Mouse (Mus musculus) intestine, embryonic 14.5 days (tissue): Measurements from ENCODE around the gene Mepce. TPM values are rescaled to one million over a fixed set of nuclear protein-coding genes. Genes with fewer than 3 reads are reported as not detected.
A peak's percentile ranks its signal among the peaks of the same experiment; 100 is the strongest.

Experiments used
- ATAC-seq: fragments of 200-750 bp; cut with Nextera tagmentation; replicated peaks from 2 replicates; pipeline ENCODE4 v1.8.0; 2017; ENCODE audit warnings: low read depth, moderate number of reproducible peaks, moderate TSS enrichment, moderate library complexity; ENCODE audit not compliant: low FRiP score, low TSS enrichment
- DNase-seq: peaks from one replicate; pipeline ENCODE4 v3.0.0-alpha.2; 2018; ENCODE audit warnings: low spot score
- H3K27ac ChIP-seq: fragments of 300-500 bp; sonication (generic); 2 replicates; pipeline ENCODE4 v1.5.1; 2014; ENCODE audit warnings: low read depth, mild to moderate bottlenecking, control low read depth
- H3K27me3 ChIP-seq: fragments of 300-500 bp; sonication (generic); replicated peaks from 2 replicates; pipeline ENCODE4 v1.6.1; 2014; ENCODE audit warnings: low read length, control low read depth; ENCODE audit not compliant: control insufficient read depth, insufficient read depth
- H3K36me3 ChIP-seq: fragments of 300-500 bp; sonication (generic); 2 replicates; pipeline ENCODE4 v1.6.1; 2014; ENCODE audit warnings: low read length, control low read depth; ENCODE audit not compliant: control insufficient read depth, insufficient read depth
- H3K4me1 ChIP-seq: fragments of 300-500 bp; sonication (generic); replicated peaks from 2 replicates; pipeline ENCODE4 v1.6.1; 2014; ENCODE audit warnings: low read length, control low read depth, mixed read lengths; ENCODE audit not compliant: control insufficient read depth, insufficient read depth
- H3K4me2 ChIP-seq: fragments of 300-500 bp; sonication (generic); 2 replicates; pipeline ENCODE4 v1.6.1; 2014; ENCODE audit warnings: low read length
- H3K4me3 ChIP-seq: fragments of 300-500 bp; sonication (generic); 2 replicates; pipeline ENCODE4 v1.5.1; 2014; ENCODE audit warnings: low read depth, low read length, control low read depth, mixed read lengths
- H3K9ac ChIP-seq: fragments of 300-500 bp; sonication (generic); 2 replicates; pipeline ENCODE4 v1.6.1; 2014; ENCODE audit warnings: mild to moderate bottlenecking, low read length
- H3K9me3 ChIP-seq: fragments of 300-500 bp; sonication (generic); 2 replicates; pipeline ENCODE4 v1.6.1; 2016; ENCODE audit warnings: low read length, control low read depth; ENCODE audit not compliant: control insufficient read depth
- WGBS: fragments of 180-500 bp; shearing (Covaris S2); extraction: QIAGEN DNeasy Blood & Tissue Kit; methylation state at CpG from one replicate; pipeline ENCODE4 v1.1.7; 2014; 5-methylcytosine and 5-hydroxymethylcytosine counted together
- polyA plus RNA-seq: library from polyadenylated mRNA; unstranded; fragments of >200 nt; fragmentation: Nextera tagmentation; extraction: Ambion mirVana; gene quantifications from 2 replicates; pipeline ENCODE4 v1.2.1, GENCODE M21; 2014

The Mepce gene
- polyA plus RNA-seq, 1 experiment from 2014 or later, result 12.1 TPM

GRCm38 (mm10) chr5:137783901-137784540, 3.4 kb downstream of the Mepce start:
- ATAC-seq (no peak), DNase-seq (no peak)
- Histone ChIP-seq H3K4me2 (peak overlapping the region; percentile 88), H3K4me1 (peaks cover 47% of the 10 kb centered on the region), H3K4me3 (peak overlapping the region; percentile 71), H3K27me3 (no peaks in the 10 kb centered on the region), H3K9me3 (no peaks in the 10 kb centered on the region), H3K9ac (peak overlapping the region; percentile 92; the same call in 1 of the 2 replicates), H3K36me3 (peaks cover 45% of the 10 kb centered on the region), H3K27ac (no peak overlapping the region)
- WGBS, result 64% methylated on average over 9 of the region's 9 CpGs

- Histone ChIP-seq H3K27me3 (no peaks in the 10 kb centered on the region), H3K9me3 (no peaks in the 10 kb centered on the region), H3K4me1 (peaks cover 44% of the 10 kb centered on the region), H3K9ac (peak overlapping the region; percentile 8; the same call in 1 of the 2 replicates), H3K36me3 (peaks cover 45% of the 10 kb centered on the region), H3K4me2 (peak overlapping the region; percentile 88), H3K4me3 (peak overlapping the region; percentile 71; the same call in 1 of the 2 replicates), H3K27ac (no peak overlapping the region)
- DNase-seq, result no peak
- WGBS, result 83% methylated on average over 13 of the region's 13 CpGs
- ATAC-seq, result no peak
Observed at GRCm38 (mm10) chr5:137782776-137783522, 4.5 kb downstream of the Mepce start.

GRCm38 (mm10) chr5:137781661-137782060, 5.8 kb downstream of the Mepce start:
- no peak overlapping the region for H3K9ac ChIP-seq
- H3K9me3 ChIP-seq, result no peaks in the 10 kb centered on the region
- no peak overlapping the region for H3K4me2 ChIP-seq
- DNase-seq (no peak), ATAC-seq (no peak)
- H3K36me3 ChIP-seq, result peaks cover 45% of the 10 kb centered on the region
- 88% methylated on average over 7 of the region's 7 CpGs for WGBS
- H3K4me1 ChIP-seq, result peaks cover 41% of the 10 kb centered on the region
- H3K27ac ChIP-seq, result no peak overlapping the region
- no peaks in the 10 kb centered on the region for H3K27me3 ChIP-seq
- H3K4me3 ChIP-seq, result no peak overlapping the region

- ATAC-seq (peak; percentile 12; the same call in 1 of the 2 replicates), DNase-seq (peak; percentile 80)
- H3K9me3 ChIP-seq, result no peaks in the 10 kb centered on the region
- peaks cover 39% of the 10 kb centered on the region for H3K36me3 ChIP-seq
- H3K4me3 ChIP-seq, result peak overlapping the region; percentile 84
- peak overlapping the region; percentile 81 for H3K27ac ChIP-seq
- under 1% methylated on average over 83 of the region's 83 CpGs for WGBS
- peak overlapping the region; percentile 82 for H3K9ac ChIP-seq
- peak overlapping the region; percentile 93 for H3K4me2 ChIP-seq
- H3K27me3 ChIP-seq, result no peaks in the 10 kb centered on the region
- peaks cover 33% of the 10 kb centered on the region for H3K4me1 ChIP-seq
Observed at GRCm38 (mm10) chr5:137779053-137779933, 8.2 kb downstream of the Mepce start.

GRCm38 (mm10) chr5:137778635-137779034, 8.8 kb downstream of the Mepce start, which contains the start of gene Ppp1r35:
Gene Ppp1r35, plus strand, starts transcription at chr5:137778849.
- ATAC-seq, result peak; percentile 90
- 0% methylated on average over 31 of the region's 31 CpGs for WGBS

GRCm38 (mm10) chr5:137777267-137777845, 10.1 kb downstream of the Mepce start:
- H3K27ac ChIP-seq, result no peak overlapping the region
- no peak overlapping the region for H3K9ac ChIP-seq
- no peak for DNase-seq
- H3K4me2 ChIP-seq, result no peak overlapping the region
- H3K36me3 ChIP-seq, result peaks cover 24% of the 10 kb centered on the region
- no peak for ATAC-seq
- H3K4me1 ChIP-seq, result peaks cover 17% of the 10 kb centered on the region
- H3K4me3 ChIP-seq, result no peak overlapping the region
- H3K27me3 ChIP-seq, result no peaks in the 10 kb centered on the region
- no peaks in the 10 kb centered on the region for H3K9me3 ChIP-seq
- 54% methylated on average over 7 of the region's 7 CpGs for WGBS

More at GRCm38 (mm10) chr5:137778635-137779034, 8.8 kb downstream of the Mepce start, which contains the start of gene Ppp1r35:
- Histone ChIP-seq H3K4me2 (peak within 1 kb of the TSS; percentile 93), H3K4me1 (peaks cover 26% of the 10 kb centered on the region), H3K9me3 (no peaks in the 10 kb centered on the region), H3K27me3 (no peaks in the 10 kb centered on the region), H3K9ac (peak within 1 kb of the TSS; percentile 82), H3K36me3 (peaks cover 37% of the 10 kb centered on the region), H3K4me3 (peak within 1 kb of the TSS; percentile 84), H3K27ac (peak within 1 kb of the TSS; percentile 81)
- DNase-seq, result peak; percentile 99

GRCm38 (mm10) chr5:137776408-137776918, 11.0 kb downstream of the Mepce start:
- Histone ChIP-seq H3K4me3 (no peak overlapping the region), H3K27ac (0 out of 2 replicates have a peak overlapping the region, but pooled peaks have one; percentile 33), H3K27me3 (no peaks in the 10 kb centered on the region), H3K9me3 (no peaks in the 10 kb centered on the region), H3K36me3 (peaks cover 15% of the 10 kb centered on the region), H3K9ac (no peak overlapping the region), H3K4me1 (peaks cover 15% of the 10 kb centered on the region), H3K4me2 (no peak overlapping the region)
- DNase-seq (peak; percentile 65), ATAC-seq (0 out of 2 replicates have a peak, but pooled peaks have one; percentile 39)
- 27% methylated on average over 5 of the region's 5 CpGs for WGBS
